Mouse (Mus musculus): Measurements from ENCODE around the gene Myo1d. TPM values are rescaled to one million over a fixed set of nuclear protein-coding genes. Genes with fewer than 3 reads are reported as not detected.
"Not testable (repeated sequence)": the region's sequence is repeated elsewhere in the genome, so short reads cannot be mapped to it uniquely, and the experiment has no call there.

The Myo1d gene
- polyA plus RNA-seq, 1 experiment from 2014 or later, result 2.7 TPM

GRCm38 (mm10) chr11:80463605-80464130 is 316.2 kb downstream of the Myo1d start:
- H3K4me3 ChIP-seq; H3K9ac ChIP-seq (replicated peaks); ATAC-seq (ENCODE audit: low FRiP score, low read depth); H3K4me1 ChIP-seq; H3K27ac ChIP-seq (replicated peaks); H3K27me3 ChIP-seq; H3K4me2 ChIP-seq (replicated peaks); H3K9me3 ChIP-seq: not testable (repeated sequence)
- WGBS, result 92% methylated on average over 4 of the region's 4 CpGs
- peaks cover 88% of the 10 kb centered on the region for H3K36me3 ChIP-seq

DNA sequence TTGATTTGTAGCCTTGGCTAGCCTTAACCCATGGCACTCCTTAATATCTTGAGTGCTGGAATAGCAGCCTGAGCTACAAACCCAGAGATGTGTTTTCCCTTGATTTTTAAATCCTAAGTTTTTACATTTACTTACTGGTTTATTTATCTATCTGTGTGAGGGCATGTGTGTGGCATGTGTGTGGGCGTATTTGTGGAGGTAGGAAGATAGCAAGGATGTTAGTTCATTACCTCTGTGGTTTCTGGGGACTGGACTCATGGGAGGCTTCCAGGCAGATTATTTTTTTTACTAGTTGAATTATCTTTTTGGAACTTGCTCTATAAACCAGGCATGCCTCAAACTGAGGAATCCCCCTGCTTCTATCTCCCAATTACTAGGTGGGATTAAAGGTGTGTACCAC is 326.6 kb downstream of the Myo1d start:
- H3K36me3 ChIP-seq, result peaks cover 56% of the 10 kb centered on the region
- no peaks in the 10 kb centered on the region for H3K27me3 ChIP-seq
- whole genome bisulfite sequencing, result 100% methylated on average over 1 of the region's 1 CpGs
- no peak overlapping the region for H3K9ac ChIP-seq (replicated peaks)
- no peaks in the 10 kb centered on the region for H3K4me1 ChIP-seq
- H3K4me2 ChIP-seq (replicated peaks), result no peak overlapping the region
- no peak overlapping the region for H3K4me3 ChIP-seq
- no peak overlapping the region for H3K27ac ChIP-seq (replicated peaks)
- no peak for ATAC-seq (ENCODE audit: low FRiP score, low read depth)
- no peaks in the 10 kb centered on the region for H3K9me3 ChIP-seq

DNA sequence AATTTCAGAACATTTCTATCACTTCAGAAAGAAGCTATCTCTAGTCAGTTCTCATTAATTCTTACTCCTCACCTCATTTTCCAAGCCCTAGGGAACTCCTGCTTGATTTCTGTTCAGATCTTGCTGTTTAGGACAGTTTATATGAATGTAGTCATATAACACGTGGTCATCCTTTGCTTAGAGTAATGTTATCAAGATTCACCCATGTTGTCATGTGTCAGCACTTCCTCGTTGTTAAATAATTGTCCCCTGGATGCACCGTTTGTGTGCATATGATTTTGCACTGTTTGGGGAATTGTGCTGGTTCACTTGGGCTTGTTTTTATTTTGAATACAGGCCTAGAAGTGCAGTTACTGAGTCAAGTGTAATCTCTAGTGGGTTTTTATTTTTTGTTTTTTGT is 327.6 kb downstream of the Myo1d start:
- no peaks in the 10 kb centered on the region for H3K27me3 ChIP-seq
- H3K27ac ChIP-seq (replicated peaks), result no peak overlapping the region
- no peaks in the 10 kb centered on the region for H3K4me1 ChIP-seq
- H3K4me3 ChIP-seq, result no peak overlapping the region
- H3K4me2 ChIP-seq (replicated peaks), result no peak overlapping the region
- H3K9ac ChIP-seq (replicated peaks), result no peak overlapping the region
- 93% methylated on average over 3 of the region's 3 CpGs for WGBS
- H3K9me3 ChIP-seq, result no peaks in the 10 kb centered on the region
- H3K36me3 ChIP-seq, result peaks cover 55% of the 10 kb centered on the region
- ATAC-seq (ENCODE audit: low FRiP score, low read depth), result no peak

DNA sequence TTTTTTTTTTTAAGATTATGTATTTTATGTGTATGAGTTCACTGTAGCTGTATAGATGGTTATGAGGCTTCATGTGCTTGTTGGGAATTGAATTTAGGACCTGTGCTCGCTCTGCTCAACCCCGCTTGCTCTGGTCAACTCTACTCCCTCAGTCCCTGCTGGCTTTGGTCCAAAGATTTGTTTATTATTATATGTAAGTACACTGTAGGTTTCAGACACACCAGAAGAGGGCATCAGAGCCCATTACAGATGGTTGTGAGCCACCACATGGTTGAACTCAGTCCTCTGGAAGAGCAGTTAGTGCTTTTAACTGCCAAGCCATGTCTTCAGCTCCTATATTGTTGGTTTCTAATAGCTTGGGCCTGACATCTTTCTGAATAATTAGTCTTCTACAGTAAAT is 330.0 kb downstream of the Myo1d start:
- Histone ChIP-seq H3K27me3 (no peaks in the 10 kb centered on the region), H3K27ac (replicated peaks) (no peak overlapping the region), H3K4me3 (no peak overlapping the region), H3K9me3 (no peaks in the 10 kb centered on the region), H3K9ac (replicated peaks) (no peak overlapping the region), H3K36me3 (peaks cover 60% of the 10 kb centered on the region), H3K4me2 (replicated peaks) (no peak overlapping the region), H3K4me1 (no peaks in the 10 kb centered on the region)
- no peak for ATAC-seq (ENCODE audit: low FRiP score, low read depth)
- 97% methylated on average over 2 of the region's 2 CpGs for whole genome bisulfite sequencing

DNA sequence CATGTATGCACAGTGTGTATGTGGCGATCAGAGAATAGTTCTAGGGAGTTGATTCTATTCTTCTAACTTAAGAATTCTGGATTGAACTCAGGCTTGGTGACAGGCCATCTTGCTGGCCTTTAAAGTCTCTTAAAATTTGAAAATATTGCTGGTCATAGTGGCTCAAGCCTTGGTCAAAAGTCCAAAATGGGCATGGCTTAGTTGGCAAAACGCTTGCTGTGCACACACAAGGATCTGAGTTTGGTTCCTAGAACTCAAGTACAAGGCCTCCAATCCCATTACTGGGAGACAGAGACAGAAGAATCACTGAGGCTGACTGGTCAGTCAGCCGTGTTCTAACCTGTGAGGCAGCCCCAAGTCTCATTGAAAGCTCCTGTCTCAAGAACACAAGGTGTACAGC is 332.9 kb downstream of the Myo1d start:
- H3K36me3 ChIP-seq, result peaks cover 58% of the 10 kb centered on the region
- WGBS, result 90% methylated on average over 3 of the region's 3 CpGs

More for the DNA sequence above, 332.9 kb downstream of the Myo1d start:
- no peaks in the 10 kb centered on the region for H3K27me3 ChIP-seq
- H3K4me3 ChIP-seq, result no peak overlapping the region
- no peak overlapping the region for H3K4me2 ChIP-seq (replicated peaks)
- no peaks in the 10 kb centered on the region for H3K4me1 ChIP-seq
- no peaks in the 10 kb centered on the region for H3K9me3 ChIP-seq
- no peak for ATAC-seq (ENCODE audit: low FRiP score, low read depth)
- H3K27ac ChIP-seq (replicated peaks), result no peak overlapping the region
- H3K9ac ChIP-seq (replicated peaks), result no peak overlapping the region

Other genes starting within 250 kb of the Myo1d start
- gene Tmem98, start 30.1 kb upstream of the Myo1d start, polyA plus RNA-seq (2016; fragmentation: Nextera tagmentation; extraction: Ambion mirVana), result 65.9 and 77.6 TPM in 2 replicates
- not detected in 2 replicates for gene Spaca3, start 78.3 kb upstream of the Myo1d start, polyA plus RNA-seq (2016; fragmentation: Nextera tagmentation; extraction: Ambion mirVana)